36 mouse cellular contexts compared by ENCODE assay signal in the genomic region with DNA sequence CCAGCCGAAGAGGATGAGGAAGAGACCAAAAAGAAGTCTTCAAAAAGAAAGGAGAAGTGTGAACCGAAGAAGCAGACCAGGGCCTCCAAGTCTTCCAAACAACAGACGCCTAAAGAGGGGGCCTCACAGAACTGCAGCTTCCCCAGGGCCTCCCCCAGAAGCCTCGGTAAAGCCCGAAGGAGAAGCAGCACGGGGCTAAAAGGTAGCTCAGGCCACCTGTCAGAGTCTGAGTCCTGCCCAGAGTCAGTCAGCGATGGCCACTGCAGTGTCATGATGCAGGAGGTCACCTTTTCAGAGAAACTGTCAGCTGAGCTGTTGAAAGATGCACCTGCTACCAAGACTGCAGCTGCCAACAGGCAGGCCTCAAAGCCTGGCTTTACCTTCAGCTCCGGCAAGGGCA. TPM values are rescaled to one million over a fixed set of nuclear protein-coding genes. Genes with fewer than 3 reads are reported as not detected.
"Had no signal": no experiment of that assay in that cellular context is flagged by ENCODE, and none has a peak within 500 bp of the region (broad histone marks: within the 10 kb centered on the region; RNA-seq: fewer than 3 reads in every experiment).

No protein-coding gene starts in this region.

- H3K4me2 ChIP-seq: embryonic facial prominence, embryonic 12.5 days; embryonic facial prominence, embryonic 13.5 days; embryonic facial prominence, embryonic 15.5 days; forebrain, embryonic 12.5 days; forebrain, embryonic 13.5 days; forebrain, embryonic 15.5 days had no signal

- ATAC-seq: forebrain, embryonic 13.5 days; forebrain, embryonic 14.5 days; forebrain, embryonic 15.5 days; forebrain, embryonic 16.5 days; forebrain, postnatal 0 days had no signal

- H3K9ac ChIP-seq: embryonic facial prominence, embryonic 12.5 days; embryonic facial prominence, embryonic 13.5 days; embryonic facial prominence, embryonic 15.5 days; forebrain, embryonic 12.5 days; forebrain, embryonic 13.5 days; forebrain, embryonic 15.5 days; forebrain, postnatal 0 days had no signal

- H3K9me3 ChIP-seq: embryonic facial prominence, embryonic 10.5 days; embryonic facial prominence, embryonic 12.5 days; embryonic facial prominence, embryonic 13.5 days; embryonic facial prominence, embryonic 15.5 days; forebrain, embryonic 10.5 days; forebrain, embryonic 12.5 days; forebrain, embryonic 13.5 days; forebrain, embryonic 15.5 days had no signal

- DNase-seq: cerebellum, adult 9-10 months; cerebellum, adult 9-11 months; cerebellum, postnatal 10 days; cerebellum, postnatal 25 days; cerebellum, postnatal 36 days; embryo, embryonic 11 days; forebrain, postnatal 0 days; gastrocnemius, adult 2 months; gastrocnemius, postnatal 10 days; gastrocnemius, postnatal 14 days; gastrocnemius, postnatal 25 days; gastrocnemius, postnatal 36 days; heart, adult 11 months; heart, adult 18-20 months; heart, adult 2 months had no signal

- H3K27me3 ChIP-seq: embryonic facial prominence, embryonic 12.5 days; embryonic facial prominence, embryonic 13.5 days; embryonic facial prominence, embryonic 15.5 days; forebrain, embryonic 12.5 days; forebrain, embryonic 13.5 days; forebrain, embryonic 15.5 days had no signal

- H3K4me1 ChIP-seq: embryonic facial prominence, embryonic 10.5 days; embryonic facial prominence, embryonic 12.5 days; embryonic facial prominence, embryonic 13.5 days; embryonic facial prominence, embryonic 15.5 days; forebrain, embryonic 10.5 days; forebrain, embryonic 12.5 days; forebrain, embryonic 13.5 days; forebrain, embryonic 15.5 days had no signal

- H3K4me3 ChIP-seq: embryonic facial prominence, embryonic 10.5 days; embryonic facial prominence, embryonic 12.5 days; embryonic facial prominence, embryonic 13.5 days; embryonic facial prominence, embryonic 15.5 days; erythroblast, embryonic 14.5 days; forebrain, embryonic 10.5 days; forebrain, embryonic 12.5 days; forebrain, embryonic 13.5 days; forebrain, embryonic 15.5 days; gastrocnemius, adult 2 months; heart, adult 2 months had no signal

- H3K27ac ChIP-seq: embryonic facial prominence, embryonic 10.5 days; embryonic facial prominence, embryonic 12.5 days; embryonic facial prominence, embryonic 13.5 days; embryonic facial prominence, embryonic 15.5 days; forebrain, embryonic 10.5 days; forebrain, embryonic 12.5 days; forebrain, embryonic 13.5 days; forebrain, embryonic 15.5 days; gastrocnemius, adult 2 months; heart, adult 2 months had no signal

RNA-seq across cellular contexts. Expression of gene Elobl, which starts 14.6 kb away (rescaled TPM):
- total RNA-seq: common myeloid progenitor, adult 5-6 weeks; forebrain, postnatal 0 days; gastrocnemius, adult 18-20 months; gastrocnemius, adult 2 months; gastrocnemius, adult 8-10 months; gastrocnemius, postnatal 10 days; gastrocnemius, postnatal 14 days; gastrocnemius, postnatal 25 days; gastrocnemius, postnatal 36 days; gastrocnemius, postnatal 4 days; granulocyte monocyte progenitor cell, adult 5-6 weeks; heart, adult 18-20 months; heart, adult 2 months; heart, adult 8-10 months had no signal
- polyA plus RNA-seq: cortical plate, adult 2 months; embryonic facial prominence, embryonic 10.5 days; embryonic facial prominence, embryonic 11.5 days; embryonic facial prominence, embryonic 12.5 days; embryonic facial prominence, embryonic 13.5 days; embryonic facial prominence, embryonic 14.5 days; embryonic facial prominence, embryonic 15.5 days; erythroblast, embryonic 14.5 days; forebrain, embryonic 10.5 days; forebrain, embryonic 11.5 days; forebrain, embryonic 12.5 days; forebrain, embryonic 13.5 days; forebrain, embryonic 14.5 days; forebrain, embryonic 15.5 days; forebrain, embryonic 16.5 days; forebrain, postnatal 0 days; heart, adult 2 months had no signal
